Comparison of ENCODE assay signal across 8 mouse cellular contexts in the genomic region with DNA sequence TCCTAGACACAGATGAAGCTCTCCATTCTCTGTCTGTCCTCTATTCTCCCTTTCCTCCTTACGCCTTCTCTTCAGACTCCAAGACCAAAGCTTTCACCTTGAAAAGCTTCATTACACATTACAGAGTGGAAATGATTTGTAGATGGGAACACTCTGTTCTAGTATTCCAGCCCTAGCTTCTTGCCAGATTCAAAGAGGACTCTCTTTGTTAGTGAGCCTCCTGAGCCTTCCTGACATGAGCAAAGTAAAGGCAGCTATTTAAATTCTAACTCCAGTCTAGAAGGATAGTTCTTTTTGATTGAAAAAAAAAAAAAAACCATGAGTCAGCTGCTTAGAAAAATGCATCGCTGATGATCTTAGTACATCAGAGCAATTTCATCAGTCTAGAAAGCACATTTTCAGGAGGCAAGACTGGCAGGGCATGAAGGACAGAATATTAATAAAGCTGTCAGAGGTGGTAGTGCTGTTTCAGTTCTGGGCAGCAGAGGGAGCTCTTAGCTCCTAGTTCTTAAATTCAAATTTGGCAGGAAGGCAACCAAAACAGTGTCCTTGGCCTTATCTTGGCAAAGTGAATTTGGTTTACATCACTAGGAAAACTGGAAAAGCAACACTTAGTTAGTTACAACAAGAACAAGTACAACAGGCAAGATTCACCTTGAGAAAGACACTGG. TPM values are rescaled to one million over a fixed set of nuclear protein-coding genes. Genes with fewer than 3 reads are reported as not detected.
A peak's percentile ranks its signal among the peaks of the same experiment; 100 is the strongest.
DNase-seq lines count a peak whose midpoint lies in the region; ATAC-seq lines count a peak whose summit lies in the region.

No protein-coding gene starts in this region.

- H3K36me3 ChIP-seq in hindbrain, embryonic 10.5 days, result no peaks in the 10 kb centered on the region
- H3K36me3 ChIP-seq in hindbrain, embryonic 12.5 days, result no peaks in the 10 kb centered on the region

- H3K27me3 ChIP-seq in hindbrain, embryonic 10.5 days (ENCODE audit: insufficient read depth, poor library complexity, severe bottlenecking), result no peaks in the 10 kb centered on the region
- no peaks in the 10 kb centered on the region for H3K27me3 ChIP-seq in hindbrain, embryonic 12.5 days

- no peak overlapping the region for H3K4me3 ChIP-seq in hindbrain, embryonic 10.5 days
- no peak overlapping the region for H3K4me3 ChIP-seq in hindbrain, embryonic 12.5 days

- H3K27ac ChIP-seq in hindbrain, embryonic 10.5 days, result no peak overlapping the region
- H3K27ac ChIP-seq in hindbrain, embryonic 12.5 days, result no peak overlapping the region

- ATAC-seq in hindbrain, embryonic 12.5 days (ENCODE audit: low FRiP score), result no peak
- peak; percentile 87 for ATAC-seq in megakaryocyte progenitor cell, adult 5-6 weeks (replicated peaks; ENCODE audit: poor library complexity)

- DNase-seq in hindbrain, embryonic 10.5 days (ENCODE audit: low spot score), result peak; percentile 36
- peak; percentile 75 for DNase-seq in NIH3T3 (ENCODE audit: low read depth)
- peak; percentile 66 to 78 for DNase-seq in cerebellum, postnatal 25 days
- DNase-seq in gastrocnemius, postnatal 14 days, result peak; percentile 17
- peak; percentile 48 to 81 for DNase-seq in layer of hippocampus, adult 8-10 months (ENCODE audit: low spot score in 2 of 2)
- peak; percentile 38 for DNase-seq in telencephalon, adult 2 months (ENCODE audit: low read depth, low spot score)

- H3K9ac ChIP-seq in hindbrain, embryonic 12.5 days, result no peak overlapping the region

- H3K4me1 ChIP-seq in hindbrain, embryonic 10.5 days (replicated peaks), result no peaks in the 10 kb centered on the region
- H3K4me1 ChIP-seq in hindbrain, embryonic 12.5 days, result no peaks in the 10 kb centered on the region

- H3K9me3 ChIP-seq in hindbrain, embryonic 10.5 days, result no peaks in the 10 kb centered on the region
- no peaks in the 10 kb centered on the region for H3K9me3 ChIP-seq in hindbrain, embryonic 12.5 days (replicated peaks)

- 55% methylated on average over 2 of the region's 2 CpGs for WGBS in hindbrain, embryonic 10.5 days
- 52% methylated on average over 2 of the region's 2 CpGs for WGBS in hindbrain, embryonic 12.5 days

- no peak overlapping the region for H3K4me2 ChIP-seq in hindbrain, embryonic 12.5 days (replicated peaks)

- intact Hi-C loops in gastrocnemius, postnatal 14 days (cut with DNase I; ENCODE audit: low total_unique reads), result loop anchor here (10.0 kb wide), 1 partner anchor 1039 kb away; no protein-coding TSS in a partner anchor

RNA-seq across cellular contexts. Expression of a gene that starts 41.5 kb away (rescaled TPM):
- not detected in 2 replicates for polyA plus RNA-seq in hindbrain, embryonic 10.5 days (2016; fragmentation: Nextera tagmentation; extraction: Ambion mirVana)
- polyA plus RNA-seq in hindbrain, embryonic 12.5 days (2016; fragmentation: Nextera tagmentation; extraction: Ambion mirVana), result not detected in 2 replicates
- not detected for total RNA-seq in gastrocnemius, postnatal 14 days (2021)
- total RNA-seq in layer of hippocampus, adult 8-10 months (2022), result under 1 TPM in 1 of 4 experiments, not detected in 3; 0.17 TPM
- total RNA-seq in megakaryocyte progenitor cell, adult 5-6 weeks (2015), result not detected in 2 replicates
- not detected in 2 replicates for total RNA-seq in megakaryocyte progenitor cell, adult 5-6 weeks (2017)

Comparison
In these comparisons a context has a peak if more than half of its experiments do, and no peak if none do; other contexts are left out.
1. DNase-seq: peak in every context shown above with its lines; median percentile 75 in NIH3T3; 72 in cerebellum, postnatal 25 days; 64 in layer of hippocampus, adult 8-10 months; 38 in telencephalon, adult 2 months; 36 in hindbrain, embryonic 10.5 days; 17 in gastrocnemius, postnatal 14 days.